Mouse (Mus musculus) kidney, adult 9 months (tissue): ENCODE results near the gene Amy2a3.
"Not testable (repeated sequence)": the region's sequence is repeated elsewhere in the genome, so short reads cannot be mapped to it uniquely, and the experiment has no call there.

Experiments
- DNase-seq: peaks from one replicate; pipeline ENCODE4 v3.0.0; 2022

Amy2a3 gene

GRCm38 (mm10) chr3:113323952-113324351 lies at the start of gene Amy2a3:
Gene Amy2a3, minus strand, starts transcription at chr3:113324052.
- DNase-seq = not testable (repeated sequence)

- DNase-seq = not testable (repeated sequence)
Measured at GRCm38 (mm10) chr3:113356558-113356957, 32.7 kb upstream of the Amy2a3 start, which contains the start of gene Amy2a2. Gene Amy2a2, minus strand, starts transcription at chr3:113356658.

- DNase-seq = not testable (repeated sequence)
Measured at GRCm38 (mm10) chr3:113345484-113345883, 21.6 kb upstream of the Amy2a3 start.

GRCm38 (mm10) chr3:113312937-113313336 lies 10.9 kb downstream of the Amy2a3 start:
- DNase-seq = not testable (repeated sequence)

- not testable (repeated sequence) for DNase-seq
Measured at GRCm38 (mm10) chr3:113291349-113291748, 32.5 kb downstream of the Amy2a3 start, which contains the start of gene Amy2a4. Gene Amy2a4, minus strand, starts transcription at chr3:113291449.

GRCm38 (mm10) chr3:113280285-113280684 lies 43.6 kb downstream of the Amy2a3 start:
- DNase-seq = not testable (repeated sequence)

- not testable (repeated sequence) for DNase-seq
Measured at GRCm38 (mm10) chr3:113279586-113279985, 44.3 kb downstream of the Amy2a3 start.
